Mouse (Mus musculus): Measurements from ENCODE around the gene Tbx1.

GRCm38 (mm10) chr16:18621362-18622001 is 31.0 kb upstream of the Tbx1 start:
- TF ChIP-seq TCF12 (IDR thresholded peaks at IDR 0.05; ENCODE audit: insufficient read depth, poor library complexity, severe bottlenecking) (no peak), E2F4 (IDR thresholded peaks at IDR 0.05; ENCODE audit: insufficient read depth) (no peak), USF1 (IDR thresholded peaks at IDR 0.05; ENCODE audit: low read depth) (no peak), POLR2A (IDR thresholded peaks at IDR 0.05; ENCODE audit: insufficient read length, low read depth) (no peak)
